Mouse (Mus musculus) ES-E14 (cell line): ENCODE data around the gene Bak1. TPM values are rescaled to one million over a fixed set of nuclear protein-coding genes. Genes with fewer than 3 reads are reported as not detected.
"Not testable (repeated sequence)": the region's sequence is repeated elsewhere in the genome, so short reads cannot be mapped to it uniquely, and the experiment has no call there.

Source experiments
- DNase-seq: peaks from one replicate; pipeline ENCODE4 v3.0.0-alpha.2; 2013; ENCODE audit warnings: low read depth, low spot score
- H3K27ac ChIP-seq: 2 replicates; pipeline ENCODE4 v1.5.1; 2012; ENCODE audit warnings: low read depth, mild to moderate bottlenecking, low read length, moderate library complexity, mixed read lengths; ENCODE audit not compliant: poor library complexity, insufficient read depth, severe bottlenecking
- H3K36me3 ChIP-seq: 2 replicates; pipeline ENCODE4 v1.6.1; 2012; ENCODE audit warnings: mild to moderate bottlenecking, low read length, moderate library complexity, mixed read lengths; ENCODE audit not compliant: control insufficient read depth, poor library complexity, insufficient read depth, severe bottlenecking
- H3K4me1 ChIP-seq, 2 experiments: fragments of 150-350 bp in 1 of 2; sonication (generic) in 1 of 2; 2 replicates each; pipeline ENCODE4 v1.6.1; 2012; ENCODE audit warnings: low read length in 2 of 2, mild to moderate bottlenecking in 1 of 2, mixed read lengths in 1 of 2; ENCODE audit not compliant: control insufficient read depth in 2 of 2, insufficient read depth in 2 of 2, poor library complexity in 1 of 2
- H3K4me3 ChIP-seq, 2 experiments: fragments of 150-350 bp in 1 of 2; sonication (generic) in 1 of 2; 2 replicates each; pipeline ENCODE4 v1.5.1; 2012; ENCODE audit warnings: low read length in 2 of 2, low read depth in 1 of 2, mild to moderate bottlenecking in 1 of 2, mixed read lengths in 1 of 2; ENCODE audit not compliant: insufficient read depth in 1 of 2, poor library complexity in 1 of 2, severe bottlenecking in 1 of 2
- H3K9ac ChIP-seq: 2 replicates; pipeline ENCODE4 v1.6.1; 2012; ENCODE audit warnings: low read depth, mild to moderate bottlenecking, low read length, mixed read lengths; ENCODE audit not compliant: poor library complexity, insufficient read depth, severe bottlenecking
- H3K9me3 ChIP-seq: fragments of 150-350 bp; sonication (generic); 2 replicates; pipeline ENCODE4 v1.6.1; 2012; ENCODE audit warnings: low read depth, mild to moderate bottlenecking, low read length; ENCODE audit not compliant: control insufficient read depth, insufficient read depth
- CHD2 ChIP-seq: IDR thresholded peaks from 2 replicates; pipeline ENCODE4 v1.6.1; 2014; ENCODE audit warnings: mild to moderate bottlenecking, low read depth, low read length, inconsistent platforms
- HCFC1 ChIP-seq: IDR thresholded peaks from 2 replicates; pipeline ENCODE4 v1.6.1; 2012; ENCODE audit warnings: low read length, inconsistent platforms, borderline replicate concordance; ENCODE audit not compliant: insufficient read depth
- MAFK ChIP-seq: IDR thresholded peaks from 2 replicates; pipeline ENCODE4 v1.6.1; 2014; ENCODE audit warnings: mild to moderate bottlenecking, low read depth, low read length, inconsistent platforms; ENCODE audit not compliant: insufficient read depth
- ZC3H11A ChIP-seq: IDR thresholded peaks from 2 replicates; pipeline ENCODE4 v1.6.1; 2012; ENCODE audit warnings: low read depth, mild to moderate bottlenecking, inconsistent platforms, low read length, borderline replicate concordance
- ZNF384 ChIP-seq: IDR thresholded peaks from 2 replicates; pipeline ENCODE4 v1.6.1; 2012; ENCODE audit warnings: low read depth, low read length, inconsistent platforms
- in situ Hi-C, 2 experiments: fragments of 600-800 bp; cut with MboI; formaldehyde crosslinking; loops; one replicate each; pipeline ENCODE4 v1.15.1; 2025; ENCODE audit warnings: low sequenced_read_pairs in 2 of 2, inconsistent platforms in 1 of 2; ENCODE audit not compliant: unreplicated experiment in 2 of 2
- total RNA-seq: library from RNA; depleted of rRNA; stranded (reverse); fragments of 300-350 nt; gene quantifications from 2 replicates; pipeline ENCODE4 v1.2.3, GENCODE M21; 2012

Bak1 gene
- total RNA-seq, 1 experiment, result 53.2 TPM

DNA sequence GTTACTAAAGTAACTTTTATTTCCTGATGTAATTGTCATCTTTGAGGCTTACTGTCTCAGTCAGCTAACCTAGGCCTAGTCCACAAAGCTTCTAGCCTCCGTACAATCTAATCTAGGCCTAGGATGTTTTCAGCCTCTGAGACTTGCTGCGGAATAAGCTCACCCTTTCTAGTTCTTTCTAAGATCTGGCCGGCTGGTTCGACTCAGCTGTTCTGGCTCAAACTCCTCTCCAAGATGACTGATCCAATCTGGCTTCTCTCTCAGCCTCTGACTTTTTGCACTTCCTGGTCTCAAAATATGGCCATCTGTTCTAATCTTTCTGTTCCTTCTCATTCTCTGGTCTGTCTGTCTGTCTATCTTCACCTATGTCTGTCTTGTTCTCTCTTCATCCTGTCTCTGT, 45.4 kb downstream of the Bak1 start:
- H3K36me3 ChIP-seq, result no peaks in the 10 kb centered on the region; the same call in 1 of the 2 replicates
- H3K9ac ChIP-seq, result no peak overlapping the region
- no peaks in the 10 kb centered on the region for H3K4me1 ChIP-seq
- no peak for DNase-seq
- no peaks in the 10 kb centered on the region for H3K9me3 ChIP-seq
- no peak overlapping the region for H3K4me3 ChIP-seq
- TF ChIP-seq ZNF384 (no peak), MAFK (no peak), ZC3H11A (no peak), CHD2 (no peak), HCFC1 (no peak)
- no peak overlapping the region for H3K27ac ChIP-seq
- in situ Hi-C loops, result no loop called here

DNA sequence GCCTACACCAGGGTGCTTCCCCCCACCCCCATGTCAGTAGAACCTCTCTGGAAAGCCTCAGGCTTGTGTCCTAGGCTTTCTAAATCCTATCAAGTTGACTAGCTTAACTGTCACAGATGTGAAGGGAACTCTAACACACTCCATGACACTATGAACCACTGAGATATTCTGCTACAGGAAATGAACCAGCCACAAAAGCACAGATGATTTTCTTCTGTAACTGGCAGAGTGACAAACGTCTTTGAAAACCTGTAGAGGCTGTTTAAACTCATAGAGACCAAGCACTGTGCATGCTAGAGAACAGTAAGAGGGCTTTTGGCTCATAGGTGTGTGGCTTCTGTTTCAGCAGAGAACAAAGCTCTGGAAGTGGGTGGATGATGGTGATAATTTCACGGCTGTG, 47.8 kb downstream of the Bak1 start:
- no peaks in the 10 kb centered on the region for H3K9me3 ChIP-seq
- H3K9ac ChIP-seq, result no peak overlapping the region
- no peaks in the 10 kb centered on the region for H3K4me1 ChIP-seq
- H3K36me3 ChIP-seq, result peaks cover 8% of the 10 kb centered on the region
- in situ Hi-C loops, result no loop called here
- TF ChIP-seq CHD2 (no peak), MAFK (no peak), ZNF384 (no peak)
- H3K27ac ChIP-seq, result no peak overlapping the region
- DNase-seq, result no peak
- no peak overlapping the region for H3K4me3 ChIP-seq

DNA sequence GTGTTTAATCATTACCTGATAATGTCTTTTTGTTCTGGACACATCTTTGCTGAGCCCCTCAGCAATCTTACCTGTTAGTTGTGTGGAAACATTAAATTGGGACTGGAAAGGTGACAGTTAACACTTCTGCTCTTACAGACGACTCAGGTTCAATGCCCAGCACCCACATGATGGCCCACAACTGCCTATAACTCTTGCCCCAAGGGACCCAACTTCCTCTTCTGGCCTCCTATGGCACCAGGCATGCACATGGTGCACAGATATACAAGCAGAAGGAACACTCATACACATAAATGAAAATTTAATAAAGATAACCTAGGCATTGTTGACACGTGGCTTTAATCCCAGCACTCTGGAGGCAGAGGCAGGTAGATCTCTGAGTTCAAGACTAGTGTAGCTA, 49.4 kb downstream of the Bak1 start:
- TF ChIP-seq MAFK (no peak), HCFC1 (no peak), ZC3H11A (no peak), ZNF384 (no peak), CHD2 (no peak)
- Histone ChIP-seq H3K36me3 (peaks cover 16% of the 10 kb centered on the region), H3K9me3 (no peaks in the 10 kb centered on the region), H3K4me1 (peaks cover 0 to 2% of the 10 kb centered on the region in 2 experiments; a peak in 1 of 4 replicates), H3K9ac (no peak overlapping the region), H3K27ac (no peak overlapping the region), H3K4me3 (no peak overlapping the region)
- in situ Hi-C loops, result no loop called here
- DNase-seq, result no peak

DNA sequence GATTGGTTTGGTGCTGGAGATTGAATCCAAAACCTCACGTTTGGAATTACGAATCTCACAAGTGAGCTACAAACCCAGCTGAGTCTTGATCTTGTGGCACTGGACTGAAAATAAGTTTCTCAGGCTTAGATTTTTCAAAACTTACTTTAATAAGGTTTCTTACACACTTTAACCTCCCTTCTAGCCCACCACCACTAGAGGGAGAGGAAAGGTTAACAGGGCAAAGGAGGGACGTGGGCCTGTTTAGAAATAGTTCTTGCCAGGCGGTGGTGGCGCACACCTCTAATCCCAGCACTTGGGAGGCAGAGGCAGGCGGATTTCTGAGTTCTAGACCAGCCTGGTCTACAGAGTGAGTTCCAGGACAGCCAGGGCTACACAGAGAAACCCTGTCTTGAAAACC, 51.5 kb downstream of the Bak1 start:
- H3K9ac ChIP-seq, H3K9me3 ChIP-seq, in situ Hi-C loops, H3K27ac ChIP-seq, DNase-seq, H3K4me3 ChIP-seq, H3K4me1 ChIP-seq: not testable (repeated sequence)
- TF ChIP-seq ZNF384, result 0 out of 2 replicates have a peak, but pooled peaks have one; percentile 48
- H3K36me3 ChIP-seq, result peaks cover 17% of the 10 kb centered on the region

DNA sequence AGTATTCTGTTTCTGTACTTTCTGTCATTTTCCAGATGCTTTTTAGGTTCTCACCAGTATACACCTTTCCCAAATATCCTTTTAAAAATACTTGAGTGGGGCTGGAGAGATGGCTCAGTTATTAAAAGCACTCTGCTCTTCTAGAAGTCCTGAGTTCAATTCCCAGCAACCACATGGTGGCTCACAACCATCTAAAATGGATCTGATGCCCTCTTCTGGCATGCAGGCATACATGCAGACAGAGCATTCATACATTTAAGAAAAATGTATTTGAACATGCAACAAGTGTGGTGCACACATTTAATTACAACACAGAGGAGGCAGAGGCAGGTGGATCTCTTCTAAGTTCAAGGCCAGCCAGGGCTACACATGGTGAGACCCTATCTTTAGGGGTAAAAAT, 53.4 kb downstream of the Bak1 start:
- TF ChIP-seq CHD2 (no peak), MAFK (no peak), ZC3H11A (no peak), HCFC1 (no peak), ZNF384 (no peak)
- Histone ChIP-seq H3K27ac (no peak overlapping the region), H3K9ac (no peak overlapping the region), H3K4me1 (peaks cover 0 to 11% of the 10 kb centered on the region in 2 experiments; a peak in 1 of 4 replicates), H3K36me3 (peaks cover 17% of the 10 kb centered on the region), H3K4me3 (no peak overlapping the region), H3K9me3 (no peaks in the 10 kb centered on the region)
- in situ Hi-C loops, result no loop called here
- no peak for DNase-seq
